Mouse (Mus musculus): Measurements from ENCODE around the gene Frem1.

DNA sequence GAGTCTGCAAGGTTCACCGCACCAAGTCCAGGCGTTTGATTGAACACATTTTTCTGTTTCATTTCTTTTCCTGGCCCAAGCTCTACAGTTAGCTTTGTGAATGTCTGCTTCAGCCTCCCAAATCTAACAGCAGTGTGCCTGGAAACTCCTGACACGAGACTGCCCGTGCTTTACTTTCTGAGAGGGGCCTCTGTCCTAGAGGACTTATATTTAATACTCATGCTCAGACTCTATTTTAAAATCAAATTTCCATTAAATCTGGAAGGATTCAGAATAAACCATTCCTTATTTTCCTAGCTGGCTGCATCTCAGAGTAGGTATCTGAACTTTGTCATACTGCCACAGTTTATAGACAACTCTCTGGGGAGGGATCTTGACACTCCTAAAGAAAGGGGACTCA lies 161.6 kb downstream of the Frem1 start:
- TF ChIP-seq POLR2A (IDR thresholded peaks at IDR 0.05; ENCODE audit: control insufficient read depth, extremely low read depth, insufficient read depth, low read length, poor library complexity) (no peak), CTCF (IDR thresholded peaks at IDR 0.05; ENCODE audit: borderline replicate concordance, control insufficient read depth, extremely low read depth, insufficient read depth, low read length, poor library complexity) (no peak)
